Mouse (Mus musculus): ENCODE results near the gene Tmem115. TPM values are rescaled to one million over a fixed set of nuclear protein-coding genes. Genes with fewer than 3 reads are reported as not detected.

Gene Tmem115
- polyA plus RNA-seq, 1 experiment from 2014 or later: 46.0 TPM

GRCm38 (mm10) chr9:107587833-107588639, 54.3 kb downstream of the Tmem115 start:
- Histone ChIP-seq H3K36me3 (ENCODE audit: control insufficient read depth, insufficient read depth, low read length) (peaks cover 18% of the 10 kb centered on the region), H3K4me1 (ENCODE audit: control insufficient read depth, insufficient read depth, low read depth, low read length) (peaks cover 8% of the 10 kb centered on the region), H3K4me3 (ENCODE audit: low read length) (peak overlapping the region; percentile 70), H3K9ac (ENCODE audit: low read depth, low read length) (peak overlapping the region; percentile 73), H3K27ac (ENCODE audit: low read depth, low read length) (no peak overlapping the region), H3K9me3 (ENCODE audit: control insufficient read depth, low read length) (no peaks in the 10 kb centered on the region), H3K4me2 (ENCODE audit: low read length) (peak overlapping the region; percentile 71), H3K27me3 (replicated peaks; ENCODE audit: control insufficient read depth, insufficient read depth, low read length) (no peaks in the 10 kb centered on the region)
- no peak; the same call in 1 of the 2 replicates for ATAC-seq
- WGBS: 6% methylated on average over 33 of the region's 33 CpGs

Other genes with a start within 250 kb of the Tmem115 start
- gene Mapkapk3, start 244.1 kb upstream of the Tmem115 start, polyA plus RNA-seq (2015; fragmentation: Nextera tagmentation; extraction: Ambion mirVana): 3.2 TPM in 2 replicates
- 10.9 and 13.7 TPM in 2 replicates for gene Cish, start 237.9 kb upstream of the Tmem115 start, polyA plus RNA-seq (2015; fragmentation: Nextera tagmentation; extraction: Ambion mirVana)
- gene Hemk1, start 195.6 kb upstream of the Tmem115 start, polyA plus RNA-seq (2015; fragmentation: Nextera tagmentation; extraction: Ambion mirVana): 17.5 and 18.7 TPM in 2 replicates
- 9.8 and 11.4 TPM in 2 replicates for gene 6430571L13Rik, start 193.3 kb upstream of the Tmem115 start, polyA plus RNA-seq (2015; fragmentation: Nextera tagmentation; extraction: Ambion mirVana)
- gene Cacna2d2, start 134.3 kb upstream of the Tmem115 start, polyA plus RNA-seq (2015; fragmentation: Nextera tagmentation; extraction: Ambion mirVana): 8.1 and 9.0 TPM in 2 replicates
- gene Cyb561d2, start 8.2 kb downstream of the Tmem115 start, polyA plus RNA-seq (2015; fragmentation: Nextera tagmentation; extraction: Ambion mirVana): 51.4 and 59.0 TPM in 2 replicates
- 75.8 and 78.6 TPM in 2 replicates for gene Nprl2, start 8.3 kb downstream of the Tmem115 start, polyA plus RNA-seq (2015; fragmentation: Nextera tagmentation; extraction: Ambion mirVana)
- 3.3 and 4.4 TPM in 2 replicates for gene Zmynd10, start 13.4 kb downstream of the Tmem115 start, polyA plus RNA-seq (2015; fragmentation: Nextera tagmentation; extraction: Ambion mirVana)
- 45.8 and 46.6 TPM in 2 replicates for gene Rassf1, start 17.6 kb downstream of the Tmem115 start, polyA plus RNA-seq (2015; fragmentation: Nextera tagmentation; extraction: Ambion mirVana)
- 125 and 134 TPM in 2 replicates for gene Tusc2, start 29.3 kb downstream of the Tmem115 start, polyA plus RNA-seq (2015; fragmentation: Nextera tagmentation; extraction: Ambion mirVana)
- 60.1 and 68.5 TPM in 2 replicates for gene Hyal2, start 34.0 kb downstream of the Tmem115 start, polyA plus RNA-seq (2015; fragmentation: Nextera tagmentation; extraction: Ambion mirVana)
- gene Hyal1, start 43.0 kb downstream of the Tmem115 start, polyA plus RNA-seq (2015; fragmentation: Nextera tagmentation; extraction: Ambion mirVana): 6.4 and 8.3 TPM in 2 replicates
- 17.1 and 22.7 TPM in 2 replicates for gene Naa80, start 44.9 kb downstream of the Tmem115 start, polyA plus RNA-seq (2015; fragmentation: Nextera tagmentation; extraction: Ambion mirVana)
- gene Hyal3, start 46.9 kb downstream of the Tmem115 start, polyA plus RNA-seq (2015; fragmentation: Nextera tagmentation; extraction: Ambion mirVana): 2.7 and 2.9 TPM in 2 replicates
- gene Ifrd2, start 53.7 kb downstream of the Tmem115 start, polyA plus RNA-seq (2015; fragmentation: Nextera tagmentation; extraction: Ambion mirVana): 13.5 and 16.9 TPM in 2 replicates
- 5.6 and 7.0 TPM in 2 replicates for gene Sema3b, start 75.3 kb downstream of the Tmem115 start, polyA plus RNA-seq (2015; fragmentation: Nextera tagmentation; extraction: Ambion mirVana)
- 302 and 317 TPM in 2 replicates for gene Gnai2, start 101.4 kb downstream of the Tmem115 start, polyA plus RNA-seq (2015; fragmentation: Nextera tagmentation; extraction: Ambion mirVana)
- 53.2 and 55.0 TPM in 2 replicates for gene Slc38a3, start 135.6 kb downstream of the Tmem115 start, polyA plus RNA-seq (2015; fragmentation: Nextera tagmentation; extraction: Ambion mirVana)
- gene Gnat1, start 145.8 kb downstream of the Tmem115 start, polyA plus RNA-seq (2015; fragmentation: Nextera tagmentation; extraction: Ambion mirVana): 1.3 and 2.7 TPM in 2 replicates
- gene Sema3f, start 176.5 kb downstream of the Tmem115 start, polyA plus RNA-seq (2015; fragmentation: Nextera tagmentation; extraction: Ambion mirVana): 10.0 and 13.0 TPM in 2 replicates
- 210 and 236 TPM in 2 replicates for gene Rbm5, start 237.1 kb downstream of the Tmem115 start, polyA plus RNA-seq (2015; fragmentation: Nextera tagmentation; extraction: Ambion mirVana)